Mouse (Mus musculus) CD4-positive, CD25-positive, alpha-beta regulatory T cell (primary cell): ENCODE measurements around the gene Alx3. TPM values are rescaled to one million over a fixed set of nuclear protein-coding genes. Genes with fewer than 3 reads are reported as not detected.

Experiments
- polyA plus RNA-seq: library from polyadenylated mRNA; unstranded; fragments of 100-300 nt; shearing (Covaris generic); gene quantifications from one replicate; pipeline ENCODE4 v1.2.1, GENCODE M21; 2017

The Alx3 gene
- polyA plus RNA-seq: not detected

DNA sequence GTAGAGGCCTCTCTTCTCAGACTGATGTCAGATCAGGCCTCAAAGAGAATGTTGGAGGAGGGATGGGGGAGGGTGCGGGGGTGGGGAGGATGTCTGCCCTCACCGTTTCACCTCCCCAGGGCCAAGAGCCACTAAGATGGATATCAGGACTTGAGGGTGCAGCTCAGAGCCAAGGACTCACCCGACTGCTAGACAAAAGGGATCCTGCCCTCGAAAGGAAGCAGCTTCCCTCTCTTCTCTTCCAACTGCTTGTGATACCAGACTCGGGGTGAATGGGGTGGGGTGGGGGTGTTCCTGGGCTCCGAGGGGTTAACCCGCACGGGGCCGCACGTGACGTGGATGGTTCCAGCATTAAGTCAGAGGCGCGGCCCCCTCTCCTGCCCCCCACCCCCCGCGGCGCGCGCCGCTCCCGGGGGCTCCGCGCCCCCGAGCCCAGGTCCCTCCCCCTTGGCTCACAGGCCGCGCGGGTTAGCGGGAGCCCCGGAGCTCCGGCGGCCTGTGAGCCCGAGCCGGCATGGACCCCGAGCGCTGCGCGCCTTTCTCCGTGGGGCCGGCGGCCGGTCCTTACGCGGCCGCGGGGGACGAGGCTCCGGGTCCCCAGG, at the start of gene Alx3:
Gene Alx3 (plus strand): TSS at position 370 of the 602 bp plus-strand sequence.

DNA sequence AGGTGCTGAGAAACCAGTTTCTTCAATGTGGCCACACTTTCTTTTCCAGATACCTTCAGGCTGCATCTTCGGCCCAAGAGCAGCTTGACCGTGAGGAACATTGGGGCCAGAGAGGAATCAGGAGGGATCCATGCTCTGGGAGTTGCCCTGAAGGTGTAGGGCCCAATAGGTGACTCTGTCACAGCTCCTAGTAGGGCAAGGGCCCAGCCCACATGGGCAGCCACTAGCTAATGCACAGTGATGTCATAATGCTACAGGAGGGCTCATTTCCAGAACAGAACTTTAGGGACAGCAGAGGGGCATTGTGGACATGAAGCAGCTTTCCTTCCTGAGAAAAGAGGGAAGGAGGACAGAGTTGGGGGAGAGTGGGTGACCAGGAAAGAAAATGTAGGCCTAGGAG, 40.0 kb upstream of the Alx3 start, which contains the start of gene Ubl4b:
Gene Ubl4b (minus strand): TSS at position 232 of the 400 bp plus-strand sequence.

DNA sequence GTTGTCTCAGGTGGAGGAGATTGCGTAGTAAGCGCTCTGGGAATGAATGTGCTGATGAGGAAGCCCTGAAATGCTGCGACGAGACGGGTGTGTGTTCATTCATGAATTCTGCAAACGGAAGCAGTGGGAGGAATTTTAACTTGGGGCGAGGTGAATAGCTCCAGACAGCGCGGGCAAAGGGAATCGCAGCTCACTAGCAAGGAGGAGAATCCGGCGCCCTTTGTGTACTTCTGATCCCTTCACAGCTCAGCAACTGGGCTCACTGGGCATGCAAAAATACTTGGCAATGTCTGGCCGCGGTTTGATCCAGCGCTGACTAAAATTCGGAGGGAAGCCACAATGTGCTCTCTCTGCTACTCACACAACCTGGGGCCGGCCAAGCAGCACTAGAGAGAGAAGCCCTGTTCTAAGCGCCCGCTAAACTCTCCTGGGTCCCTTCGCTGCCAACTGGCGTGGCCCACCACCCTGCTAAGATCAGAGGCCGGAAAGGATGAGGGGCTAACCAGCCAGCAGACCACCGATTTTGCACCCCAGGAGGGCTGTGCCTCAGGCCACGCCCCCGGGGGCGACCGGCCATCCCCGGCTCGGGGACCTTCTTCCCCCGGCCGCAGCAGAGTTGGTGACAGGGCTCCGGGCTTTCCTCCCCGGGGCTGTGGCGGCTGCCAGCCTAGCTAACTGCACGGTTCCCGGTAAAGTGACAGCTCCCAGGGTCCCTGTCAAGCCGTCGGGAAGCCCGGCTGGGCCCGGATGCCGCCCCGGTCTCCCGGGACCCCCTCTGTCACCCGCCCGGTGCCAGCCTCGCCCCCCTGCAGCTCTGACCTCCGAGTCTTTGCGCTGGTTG, 36.1 kb downstream of the Alx3 start, which contains the start of gene Gm10961:
Gene Gm10961 (plus strand): TSS at position 641 of the 841 bp plus-strand sequence.

DNA sequence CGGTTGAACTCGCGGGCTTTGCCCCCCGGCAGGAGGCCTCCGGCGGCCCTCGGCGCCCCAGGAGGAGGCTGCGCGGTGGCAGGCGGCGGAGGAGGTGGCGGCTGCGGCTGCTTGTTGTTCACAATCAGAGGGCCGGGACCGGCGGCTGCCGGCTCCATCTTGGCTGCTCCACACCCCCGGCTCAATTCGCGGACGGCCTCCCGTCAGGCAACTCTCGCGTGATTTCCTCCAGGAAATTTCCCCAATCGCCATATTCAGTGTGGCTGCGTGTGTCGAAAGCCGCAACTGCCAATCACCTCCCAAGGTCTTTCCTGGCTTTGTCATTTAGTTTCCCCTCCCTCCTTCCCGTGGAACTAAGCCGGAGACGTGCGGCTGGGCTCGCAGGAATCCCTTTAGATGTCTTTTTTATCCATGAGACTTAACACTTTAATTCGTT, 36.7 kb downstream of the Alx3 start, which contains the start of gene Strip1:
Gene Strip1 (minus strand): TSS at position 172 of the 436 bp plus-strand sequence.

Other genes with a start within 250 kb of the Alx3 start
- not detected for gene Kcnc4, start 135.5 kb upstream of the Alx3 start, polyA plus RNA-seq
- not detected for gene Slc6a17, start 77.0 kb upstream of the Alx3 start, polyA plus RNA-seq
- gene Ubl4b, start 40.0 kb upstream of the Alx3 start, polyA plus RNA-seq: not detected
- not detected for gene Gm10961, start 36.3 kb downstream of the Alx3 start, polyA plus RNA-seq
- 72.2 TPM for gene Strip1, start 36.7 kb downstream of the Alx3 start, polyA plus RNA-seq
- gene Ahcyl1, start 101.5 kb downstream of the Alx3 start, polyA plus RNA-seq: 119 TPM
- 15.9 TPM for gene Csf1, start 165.4 kb downstream of the Alx3 start, polyA plus RNA-seq